Mouse (Mus musculus) myocyte (in vitro differentiated cells): ENCODE data around the gene Ccdc3. TPM values are rescaled to one million over a fixed set of nuclear protein-coding genes. Genes with fewer than 3 reads are reported as not detected.

ENCODE experiments used
- H3K27me3 ChIP-seq: one replicate; pipeline ENCODE4 v1.6.1; 2011; ENCODE audit not compliant: control insufficient read depth, insufficient read depth, insufficient read length
- H3K36me3 ChIP-seq: one replicate; pipeline ENCODE4 v1.6.1; 2011; ENCODE audit not compliant: control insufficient read depth, insufficient read depth
- H3K4me2 ChIP-seq: one replicate; pipeline ENCODE4 v1.6.1; 2011; ENCODE audit warnings: low read depth, control low read depth
- H3K4me3 ChIP-seq: one replicate; pipeline ENCODE4 v1.5.1; 2011; ENCODE audit warnings: mild to moderate bottlenecking, control low read depth, moderate library complexity
- H3K79me2 ChIP-seq: one replicate; pipeline ENCODE4 v1.6.1; 2011; ENCODE audit not compliant: control insufficient read depth, insufficient read depth
- H3ac ChIP-seq: one replicate; pipeline ENCODE4 v1.6.1; 2011; ENCODE audit not compliant: control insufficient read depth, insufficient read length
- CEBPB ChIP-seq: IDR thresholded peaks from 2 replicates; pipeline ENCODE4 v1.6.1; 2011; ENCODE audit warnings: mild to moderate bottlenecking, moderate library complexity; ENCODE audit not compliant: poor library complexity, insufficient read depth, severe bottlenecking
- E2F4 ChIP-seq: IDR thresholded peaks from one replicate; pipeline ENCODE4 v1.6.1; 2011; ENCODE audit warnings: mild to moderate bottlenecking, control low read depth, moderate library complexity; ENCODE audit not compliant: insufficient read depth
- MAX ChIP-seq: IDR thresholded peaks from one replicate; pipeline ENCODE4 v1.6.1; 2011; ENCODE audit warnings: low read depth, mild to moderate bottlenecking, control low read depth
- MYOD1 ChIP-seq, 3 experiments: IDR thresholded peaks; one replicate each; pipeline ENCODE4 v1.6.1; 2011; ENCODE audit warnings: control low read depth in 2 of 3, low read depth in 2 of 3, mild to moderate bottlenecking in 2 of 3, moderate library complexity in 1 of 3; ENCODE audit not compliant: insufficient read length in 2 of 3, control insufficient read depth in 1 of 3
- MYOG ChIP-seq, 3 experiments: IDR thresholded peaks; one replicate each; pipeline ENCODE4 v1.6.1; 2011; ENCODE audit warnings: control low read depth in 2 of 3, low read depth in 2 of 3, mild to moderate bottlenecking in 2 of 3; ENCODE audit not compliant: insufficient read length in 2 of 3, control insufficient read depth in 1 of 3, insufficient read depth in 1 of 3
- POLR2A ChIP-seq: IDR thresholded peaks from one replicate; pipeline ENCODE4 v1.6.1; 2011; ENCODE audit warnings: low read depth, mild to moderate bottlenecking, control low read depth, moderate library complexity; ENCODE audit not compliant: insufficient read length
- POLR2AphosphoS2 ChIP-seq: IDR thresholded peaks from one replicate; pipeline ENCODE4 v1.6.1; 2011; ENCODE audit warnings: low read depth, control low read depth; ENCODE audit not compliant: insufficient read length
- REST ChIP-seq: IDR thresholded peaks from one replicate; pipeline ENCODE4 v1.6.1; 2011; ENCODE audit warnings: mild to moderate bottlenecking, control low read depth, moderate library complexity; ENCODE audit not compliant: insufficient read depth, insufficient read length
- SRF ChIP-seq: IDR thresholded peaks from one replicate; pipeline ENCODE4 v1.6.1; 2011; ENCODE audit warnings: low read depth; ENCODE audit not compliant: control insufficient read depth, insufficient read length
- TCF12 ChIP-seq: IDR thresholded peaks from one replicate; pipeline ENCODE4 v1.6.1; 2011; ENCODE audit warnings: mild to moderate bottlenecking, control low read depth; ENCODE audit not compliant: poor library complexity, insufficient read depth, severe bottlenecking
- TCF3 ChIP-seq: IDR thresholded peaks from one replicate; pipeline ENCODE4 v1.6.1; 2011; ENCODE audit warnings: low read depth, control low read depth; ENCODE audit not compliant: insufficient read length
- USF1 ChIP-seq: IDR thresholded peaks from one replicate; pipeline ENCODE4 v1.6.1; 2011; ENCODE audit warnings: low read depth, mild to moderate bottlenecking, control low read depth, moderate library complexity
- polyA plus RNA-seq: library from polyadenylated mRNA; unstranded; fragments of >200 nt; fragmentation: generic; extraction: Trizol; gene quantifications from one replicate; pipeline ENCODE4 v1.2.1, GENCODE M21; 2012; ENCODE audit warnings: missing spikeins

The Ccdc3 gene
- polyA plus RNA-seq, 1 experiment = 0.64 TPM

- H3K4me3 ChIP-seq = no peak overlapping the region
- no peak overlapping the region for H3ac ChIP-seq
- no peaks in the 10 kb centered on the region for H3K79me2 ChIP-seq
- no peaks in the 10 kb centered on the region for H3K27me3 ChIP-seq
- TF ChIP-seq TCF3 (no peak), TCF12 (no peak), CEBPB (no peak), USF1 (no peak), E2F4 (no peak), POLR2AphosphoS2 (no peak), MYOG (IDR thresholded peaks at IDR 0.05; ENCODE audit: control insufficient read depth in 1 of 3, insufficient read depth in 1 of 3, insufficient read length in 2 of 3, low read depth in 2 of 3) (no peak), SRF (no peak), MAX (no peak), POLR2A (no peak)
- H3K36me3 ChIP-seq = no peaks in the 10 kb centered on the region
- no peak overlapping the region for H3K4me2 ChIP-seq
Measured at GRCm38 (mm10) chr2:5197486-5197885, 59.9 kb downstream of the Ccdc3 start.

GRCm38 (mm10) chr2:5199289-5199688, 61.7 kb downstream of the Ccdc3 start:
- H3K36me3 ChIP-seq = no peaks in the 10 kb centered on the region
- no peak overlapping the region for H3K4me2 ChIP-seq
- H3ac ChIP-seq = no peak overlapping the region
- no peak overlapping the region for H3K4me3 ChIP-seq
- no peaks in the 10 kb centered on the region for H3K79me2 ChIP-seq
- TF ChIP-seq REST (no peak), TCF12 (no peak), CEBPB (no peak), E2F4 (no peak), USF1 (no peak), MYOG (IDR thresholded peaks at IDR 0.05; ENCODE audit: control insufficient read depth in 1 of 3, insufficient read depth in 1 of 3, insufficient read length in 2 of 3, low read depth in 2 of 3) (no peak), POLR2A (no peak), TCF3 (no peak), POLR2AphosphoS2 (no peak), MAX (no peak), SRF (no peak), MYOD1 (IDR thresholded peaks at IDR 0.05; ENCODE audit: control insufficient read depth in 1 of 3, insufficient read length in 2 of 3, low read depth in 2 of 3) (no peak)
- no peaks in the 10 kb centered on the region for H3K27me3 ChIP-seq

GRCm38 (mm10) chr2:5200817-5201364, 63.3 kb downstream of the Ccdc3 start:
- no peak overlapping the region for H3ac ChIP-seq
- H3K27me3 ChIP-seq = no peaks in the 10 kb centered on the region
- no peak for TF ChIP-seq POLR2A
- no peak for TF ChIP-seq MYOD1 (IDR thresholded peaks at IDR 0.05; ENCODE audit: control insufficient read depth in 1 of 3, insufficient read length in 2 of 3, low read depth in 2 of 3)
- TF ChIP-seq E2F4 = no peak
- no peak for TF ChIP-seq POLR2AphosphoS2
- TF ChIP-seq TCF12 = no peak
- no peak for TF ChIP-seq CEBPB
- TF ChIP-seq MAX = no peak
- TF ChIP-seq MYOG (IDR thresholded peaks at IDR 0.05; ENCODE audit: control insufficient read depth in 1 of 3, insufficient read depth in 1 of 3, insufficient read length in 2 of 3, low read depth in 2 of 3) = no peak
- TF ChIP-seq SRF = no peak
- no peak for TF ChIP-seq USF1
- no peak for TF ChIP-seq REST
- TF ChIP-seq TCF3 = no peak
- H3K79me2 ChIP-seq = no peaks in the 10 kb centered on the region
- no peak overlapping the region for H3K4me3 ChIP-seq
- no peaks in the 10 kb centered on the region for H3K36me3 ChIP-seq
- H3K4me2 ChIP-seq = no peak overlapping the region

- H3K4me2 ChIP-seq = no peak overlapping the region
- TF ChIP-seq MYOD1 (IDR thresholded peaks at IDR 0.05; ENCODE audit: control insufficient read depth in 1 of 3, insufficient read length in 2 of 3, low read depth in 2 of 3) = no peak
- no peak overlapping the region for H3ac ChIP-seq
Measured at GRCm38 (mm10) chr2:5203146-5203545, 65.6 kb downstream of the Ccdc3 start.

GRCm38 (mm10) chr2:5204941-5205340, 67.4 kb downstream of the Ccdc3 start:
- no peaks in the 10 kb centered on the region for H3K36me3 ChIP-seq
- no peak overlapping the region for H3ac ChIP-seq
- H3K79me2 ChIP-seq = no peaks in the 10 kb centered on the region
- TF ChIP-seq USF1 (no peak), MYOD1 (IDR thresholded peaks at IDR 0.05; ENCODE audit: control insufficient read depth in 1 of 3, insufficient read length in 2 of 3, low read depth in 2 of 3) (peak in 1 of 3 experiments; percentile 61), POLR2A (no peak), TCF12 (peak; percentile 3), MYOG (IDR thresholded peaks at IDR 0.05; ENCODE audit: control insufficient read depth in 1 of 3, insufficient read depth in 1 of 3, insufficient read length in 2 of 3, low read depth in 2 of 3) (peak in 1 of 3 experiments; percentile 70), CEBPB (no peak), REST (no peak)
- no peaks in the 10 kb centered on the region for H3K27me3 ChIP-seq
- no peak overlapping the region for H3K4me3 ChIP-seq
- no peak overlapping the region for H3K4me2 ChIP-seq

More at GRCm38 (mm10) chr2:5203146-5203545, 65.6 kb downstream of the Ccdc3 start:
- Histone ChIP-seq H3K27me3 (no peaks in the 10 kb centered on the region), H3K4me3 (no peak overlapping the region), H3K36me3 (no peaks in the 10 kb centered on the region), H3K79me2 (no peaks in the 10 kb centered on the region)
